Mouse (Mus musculus): ENCODE measurements around the gene Usp5.

Usp5 gene

DNA sequence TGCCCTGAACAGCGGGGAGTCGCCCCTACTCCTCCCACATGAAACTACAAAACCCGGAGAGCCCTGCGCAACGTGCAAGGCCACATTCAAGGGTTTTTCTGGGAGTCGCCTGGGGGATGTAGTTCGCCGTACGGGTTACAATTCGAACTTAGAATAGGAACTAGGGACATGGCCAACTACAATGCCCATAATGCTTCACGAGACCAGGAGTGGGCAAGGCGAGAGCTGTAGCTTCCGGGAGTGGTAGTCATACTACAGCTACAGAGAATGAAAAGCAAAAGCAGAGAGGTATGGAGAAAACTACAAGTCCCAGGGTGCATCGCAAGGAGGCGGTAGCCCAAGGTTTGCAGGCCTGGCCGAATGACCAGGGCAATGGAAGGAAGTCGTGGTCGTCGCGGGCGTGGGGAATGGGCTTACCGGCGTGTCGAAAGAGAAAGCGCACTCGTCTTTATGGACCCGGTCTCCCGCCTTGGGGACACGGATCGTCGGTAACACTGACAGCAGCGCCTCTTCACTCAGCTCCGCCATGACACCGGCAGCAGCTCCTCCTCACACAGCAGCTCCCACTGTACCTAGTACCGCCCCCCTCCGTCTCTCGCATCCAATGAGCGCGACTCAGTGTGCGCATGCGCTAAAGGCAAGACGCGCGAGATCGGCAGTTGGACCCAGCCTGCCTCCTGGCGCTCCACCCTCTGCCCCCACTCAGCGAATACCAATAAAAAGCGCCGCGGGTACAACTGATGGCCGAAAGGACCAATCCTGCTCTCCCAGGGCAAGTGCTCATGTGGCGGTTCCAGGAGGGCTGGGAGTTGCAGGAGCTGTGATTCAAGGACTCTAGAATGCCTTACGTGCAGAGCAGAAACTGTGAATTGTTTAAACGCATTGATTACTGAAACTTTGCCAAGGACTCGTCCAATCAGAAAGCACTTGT, at the start of gene Usp5, which contains the start of gene Cdca3:
Usp5 (minus strand) TSS at position 617 of the 931 bp plus-strand sequence.
Cdca3 (plus strand) TSS at position 680 of the 931 bp plus-strand sequence.
- DNase-seq (ENCODE audit: extremely low read depth, low read depth) = peak; percentile 99

DNA sequence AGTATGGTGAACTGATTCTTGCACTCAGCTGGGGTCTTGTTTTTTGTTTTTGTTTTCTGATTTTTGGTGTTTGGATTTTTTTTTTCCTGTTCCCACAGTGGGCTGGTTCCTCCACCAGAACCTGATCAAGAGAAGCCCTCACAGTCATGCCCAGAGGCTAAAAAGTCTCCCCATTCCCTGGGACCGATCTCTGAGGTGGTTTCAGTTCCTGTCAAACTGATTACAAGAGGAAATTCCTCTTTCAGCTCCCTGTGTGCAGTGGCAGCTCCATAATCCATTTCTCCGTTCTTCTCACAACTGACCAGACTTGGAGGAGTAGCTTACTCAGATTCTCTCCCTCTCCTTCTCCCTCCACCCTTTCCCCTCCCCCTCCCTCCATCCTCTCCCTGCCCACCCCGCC, 45.1 kb upstream of the Usp5 start:
- no peak for DNase-seq (ENCODE audit: extremely low read depth, low read depth)

DNA sequence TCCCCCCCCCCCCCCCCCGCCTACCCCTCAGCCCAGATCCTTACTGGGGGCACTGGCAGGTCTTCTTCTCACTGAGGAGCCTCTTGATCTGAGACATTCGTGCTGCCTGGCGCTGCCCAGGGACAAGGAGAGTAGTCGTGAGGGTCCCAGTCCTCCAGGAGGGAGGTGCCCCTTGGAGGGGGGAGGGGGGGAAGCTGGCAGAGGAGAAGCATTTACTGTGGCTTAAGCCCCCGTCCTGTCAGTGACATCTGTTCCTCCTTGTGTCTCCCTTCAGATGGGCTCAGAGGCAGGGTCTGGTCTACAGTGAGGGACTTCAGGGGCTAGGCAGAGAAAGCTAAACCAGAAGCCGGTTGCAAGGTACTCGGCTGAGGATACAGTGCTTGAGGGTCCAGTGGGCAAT, 37.3 kb upstream of the Usp5 start:
- DNase-seq (ENCODE audit: extremely low read depth, low read depth) = no peak

DNA sequence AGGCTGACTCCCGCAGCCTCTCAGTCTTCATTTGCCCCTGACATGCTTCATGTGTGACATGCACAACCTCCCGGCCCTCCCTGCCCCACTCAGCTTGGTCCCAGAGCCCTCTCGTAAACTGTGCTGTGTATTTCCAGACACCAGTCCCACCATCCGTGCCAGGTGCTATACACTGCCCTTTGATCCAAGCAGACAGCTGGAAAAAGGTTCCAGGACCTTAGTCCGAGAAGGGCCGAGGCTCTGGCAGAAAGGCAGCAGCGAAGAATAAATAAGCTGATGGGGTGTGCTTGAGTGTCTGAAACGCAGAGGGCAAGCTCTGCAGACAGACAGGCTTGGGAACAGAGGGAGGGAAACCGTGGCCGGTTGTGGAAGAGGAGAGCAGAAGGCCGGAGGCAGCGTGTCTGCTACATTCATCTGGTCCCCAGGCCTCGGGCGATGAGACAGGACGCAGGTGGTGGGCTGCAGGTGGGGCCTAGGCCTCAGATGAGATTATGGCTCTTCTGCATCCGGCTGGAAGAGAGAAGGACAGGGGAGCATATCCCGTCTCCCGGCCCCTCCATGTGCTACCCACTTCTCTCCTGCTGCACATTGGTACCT, 36.6 kb upstream of the Usp5 start:
- DNase-seq (ENCODE audit: extremely low read depth, low read depth) = no peak

DNA sequence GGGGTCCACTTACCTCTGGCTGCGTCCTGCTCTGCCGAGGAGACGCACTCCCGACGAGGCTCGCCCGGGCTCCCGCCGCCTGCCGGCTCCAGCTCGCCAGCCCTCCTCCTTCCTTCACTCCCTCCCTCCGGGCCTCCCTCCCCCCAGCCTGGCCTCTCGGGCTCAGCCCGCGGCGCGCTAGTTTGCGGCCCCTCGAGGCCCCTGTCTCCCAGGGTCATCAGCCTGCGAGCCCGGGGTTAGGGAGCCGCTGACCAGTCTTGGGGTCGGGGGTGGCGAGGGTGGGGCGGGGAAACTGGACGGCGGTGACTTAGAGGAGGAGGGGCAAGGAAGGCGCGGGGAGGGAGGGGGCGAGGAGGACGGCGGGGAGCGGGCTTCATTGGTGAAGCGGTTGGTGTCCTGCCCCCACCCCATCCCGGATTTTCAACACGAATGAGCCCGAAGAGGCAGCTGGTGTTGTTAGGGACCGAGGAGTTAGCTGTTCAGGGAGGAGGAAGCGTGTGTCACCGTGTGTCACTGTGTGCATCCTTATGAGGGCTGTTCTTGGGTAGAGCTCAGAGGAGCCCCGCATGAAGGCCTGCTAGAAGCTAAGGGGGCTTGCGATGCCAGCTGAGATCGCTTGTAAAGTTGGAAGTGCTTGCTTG, 34.5 kb upstream of the Usp5 start, which contains the start of gene Gpr162:
Gpr162 (minus strand) TSS at position 326 of the 641 bp plus-strand sequence.
- DNase-seq (ENCODE audit: extremely low read depth, low read depth) = no peak

DNA sequence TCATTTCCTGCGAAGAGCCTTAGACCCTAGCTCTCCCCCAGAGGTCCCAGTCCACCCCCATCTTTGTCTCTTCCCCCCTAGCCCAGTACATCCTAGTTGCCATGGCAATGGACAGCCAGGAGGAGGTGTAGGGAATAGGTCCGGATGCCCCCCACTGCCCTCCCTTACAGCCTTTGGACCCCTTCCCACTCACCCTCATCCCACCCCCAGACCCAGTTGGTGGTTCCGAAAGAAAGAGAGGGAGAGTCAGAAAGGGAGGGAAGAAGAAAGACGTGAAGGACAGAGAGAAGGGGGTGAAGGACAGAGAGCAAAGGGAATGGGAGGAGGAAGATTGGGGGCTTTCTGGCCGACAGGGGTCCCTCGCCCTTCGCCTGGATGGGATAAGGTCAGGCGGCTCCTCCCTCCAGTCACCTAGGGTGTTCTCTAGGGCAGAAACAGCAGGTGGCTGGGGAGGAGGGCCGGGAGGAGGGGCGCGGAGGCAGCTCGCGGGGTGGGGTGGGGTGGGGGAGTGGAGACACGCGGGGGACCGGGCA, 33.9 kb upstream of the Usp5 start:
- DNase-seq (ENCODE audit: extremely low read depth, low read depth) = no peak

DNA sequence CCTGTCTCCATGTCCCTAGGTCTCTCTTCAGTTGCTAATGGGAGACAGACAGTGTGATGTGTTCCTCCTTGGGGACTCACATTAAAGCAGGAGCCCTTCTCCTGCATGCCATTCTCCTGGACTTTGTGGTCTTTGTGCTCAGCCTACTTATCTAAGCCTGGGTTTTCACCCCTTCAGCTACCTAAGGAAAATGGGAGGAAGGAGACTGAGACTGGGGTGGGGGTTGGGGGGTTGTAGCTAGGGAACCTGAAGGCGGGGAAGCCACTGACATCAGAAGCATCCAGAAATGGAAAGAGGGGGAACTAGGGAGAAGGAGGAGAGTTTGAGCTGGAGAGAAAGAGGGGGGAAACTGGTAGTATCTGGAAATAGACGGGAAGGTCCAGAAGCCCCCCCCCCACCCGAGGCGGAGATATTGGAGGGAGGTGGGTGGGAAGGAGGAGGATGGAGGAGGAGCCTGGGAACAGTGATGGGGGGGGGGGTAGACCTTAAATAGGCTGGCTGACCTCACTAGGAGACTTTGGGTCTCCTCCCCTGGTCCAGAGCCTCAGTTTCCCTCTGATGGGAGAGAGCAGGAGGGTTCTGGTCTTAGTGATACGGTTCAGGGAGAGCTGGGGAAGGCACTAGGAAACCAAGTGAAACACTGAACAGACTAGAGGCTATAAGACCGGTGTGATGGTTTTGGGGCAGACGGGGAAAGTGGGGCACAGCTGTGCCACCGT, 33.3 kb upstream of the Usp5 start:
- no peak for DNase-seq (ENCODE audit: extremely low read depth, low read depth)

DNA sequence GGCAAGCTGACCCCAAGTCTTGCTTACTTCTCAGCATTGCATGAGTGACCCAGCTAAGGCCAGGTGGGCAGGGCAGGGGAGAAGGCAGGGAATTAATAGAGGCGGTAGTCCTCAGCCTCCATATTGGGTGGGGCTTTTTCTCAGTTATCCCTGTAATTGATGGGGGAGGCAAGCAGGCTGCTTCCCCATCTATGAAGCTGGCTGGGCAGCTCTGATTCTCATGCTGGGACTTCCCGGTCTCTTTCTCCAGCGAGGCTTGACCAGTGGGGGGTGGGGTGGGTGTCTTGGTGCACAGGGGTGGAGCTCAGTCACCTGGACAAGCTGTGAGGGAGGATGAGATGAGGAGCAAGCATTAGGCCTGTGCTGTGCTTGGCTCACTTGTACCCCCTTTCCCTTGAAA, 32.5 kb upstream of the Usp5 start:
- no peak for DNase-seq (ENCODE audit: extremely low read depth, low read depth)

DNA sequence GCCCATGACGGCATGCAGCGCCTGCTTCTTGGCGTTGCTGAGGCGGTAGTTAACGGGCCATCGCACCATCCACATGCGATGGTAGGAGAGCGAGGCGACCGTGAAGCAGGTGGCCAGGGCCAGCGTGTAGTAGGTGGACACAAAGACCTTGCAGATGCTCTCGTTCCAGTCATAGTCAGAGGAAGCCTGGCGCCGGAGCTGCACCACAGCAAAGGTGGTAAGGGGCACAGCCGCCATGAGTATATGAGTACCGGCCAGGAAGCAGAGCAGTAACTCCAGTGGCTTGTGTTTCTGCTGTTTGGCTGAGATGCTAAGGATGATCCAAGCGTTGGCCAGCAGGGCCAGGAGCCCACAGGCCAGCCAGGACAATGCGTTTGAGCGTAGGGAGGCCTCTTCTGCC, 32.0 kb upstream of the Usp5 start:
- no peak for DNase-seq (ENCODE audit: extremely low read depth, low read depth)

DNA sequence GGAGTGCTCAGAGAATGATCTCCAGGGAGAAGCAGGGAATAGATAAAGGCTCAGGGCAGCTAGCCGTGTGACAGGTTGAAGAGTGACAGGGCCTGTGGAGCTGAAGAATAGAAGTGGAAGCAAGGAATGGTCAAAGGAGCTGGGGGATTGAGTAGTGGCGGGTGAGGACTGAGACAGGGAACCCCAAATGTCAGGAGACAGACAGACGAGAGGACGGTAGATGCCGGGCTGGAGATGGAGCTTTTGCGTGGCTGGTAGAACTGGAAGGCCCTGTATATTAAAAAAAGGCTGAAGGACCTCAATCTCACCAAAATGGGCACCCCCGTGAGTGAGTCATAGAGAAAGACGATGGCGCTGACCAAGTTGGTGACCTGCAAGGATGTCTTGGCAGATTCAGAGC, 31.2 kb upstream of the Usp5 start:
- DNase-seq (ENCODE audit: extremely low read depth, low read depth) = no peak

DNA sequence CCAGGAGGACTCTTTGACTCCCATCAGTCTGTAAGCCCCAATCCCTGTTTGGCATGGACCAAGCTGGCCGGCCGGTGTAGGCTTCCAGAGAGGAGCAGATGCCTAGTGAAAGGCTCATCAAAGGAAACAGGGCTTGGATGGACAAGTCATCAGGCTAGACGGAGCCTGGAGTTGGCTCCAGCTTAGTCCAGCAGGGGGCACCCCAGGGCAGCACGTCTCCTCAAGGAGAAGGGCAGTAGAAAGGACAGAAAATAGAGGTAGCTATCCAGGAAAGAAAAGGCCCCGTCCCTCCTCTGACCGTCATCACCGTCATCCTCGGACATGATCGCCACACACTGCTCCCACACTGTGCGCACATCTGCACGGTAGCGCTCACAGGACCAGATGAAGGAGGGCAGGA, 30.4 kb upstream of the Usp5 start:
- no peak for DNase-seq (ENCODE audit: extremely low read depth, low read depth)

DNA sequence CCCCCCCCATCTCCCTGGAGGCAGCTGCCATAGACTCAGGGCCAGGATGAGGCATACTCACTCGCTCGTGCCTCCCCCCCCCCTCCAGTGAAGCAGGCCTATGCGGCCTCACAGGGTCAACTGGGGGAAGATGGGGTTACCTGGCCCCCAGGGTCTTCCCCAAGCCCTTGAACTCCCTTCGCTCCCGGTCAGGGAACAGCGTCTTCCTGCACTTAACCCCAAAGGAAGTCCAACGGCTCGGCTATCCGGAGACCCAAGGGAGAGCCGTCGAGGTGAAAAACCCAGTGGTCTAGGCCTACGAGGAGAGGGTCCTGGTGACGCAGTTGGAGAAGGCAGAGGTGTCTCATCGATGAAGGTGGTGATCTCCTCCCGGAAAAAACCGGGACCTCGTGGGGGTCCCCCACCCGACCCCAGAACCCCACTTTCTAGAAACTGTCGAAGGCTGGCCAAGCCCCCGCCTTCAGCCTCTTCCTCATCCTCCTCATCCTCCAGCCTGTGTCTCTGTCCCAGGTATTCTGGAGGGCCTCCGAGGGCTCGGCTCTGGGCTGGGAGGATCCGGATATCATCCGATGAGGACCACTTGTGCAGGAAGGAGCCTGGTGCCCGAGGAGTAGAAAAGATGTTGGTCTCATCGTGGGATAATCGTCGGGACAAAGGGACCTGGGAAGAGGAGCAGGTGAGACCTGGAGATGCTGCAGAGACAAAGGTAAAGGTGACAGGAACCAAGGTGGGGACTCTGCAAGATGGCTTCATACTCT, 29.5 kb upstream of the Usp5 start:
- DNase-seq (ENCODE audit: extremely low read depth, low read depth) = no peak

DNA sequence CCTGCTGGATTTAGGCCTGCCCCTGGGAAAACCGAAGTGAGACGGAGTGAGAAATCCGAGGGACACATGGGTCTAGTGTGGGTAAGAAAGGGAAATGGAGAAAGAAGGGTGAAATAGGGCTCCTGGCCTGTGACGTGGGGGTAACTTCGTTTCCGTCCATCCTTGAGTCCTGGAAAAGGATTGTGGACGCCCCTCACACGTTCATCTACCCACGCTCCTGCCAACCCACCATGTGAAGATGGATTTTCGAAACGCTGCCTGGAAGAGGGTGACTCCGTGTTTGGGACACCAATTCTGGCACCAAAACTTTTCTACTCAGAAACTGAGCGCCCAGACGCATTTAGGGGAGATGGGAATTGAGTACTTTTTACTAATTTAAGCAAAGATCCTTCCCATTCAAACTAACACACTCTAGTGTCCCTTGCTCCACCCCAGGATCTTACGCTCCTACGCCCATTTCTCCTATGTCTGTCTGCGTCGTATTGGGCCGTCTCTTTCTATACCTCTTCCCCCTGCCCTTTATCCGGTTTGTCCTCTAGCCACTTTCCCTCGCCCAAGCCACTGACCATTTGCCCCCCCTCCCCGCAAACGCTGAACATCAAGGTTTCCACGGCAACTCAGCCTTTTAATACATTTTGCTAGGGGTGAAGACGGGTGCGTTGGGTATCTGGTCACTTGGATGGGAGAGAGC, 28.7 kb upstream of the Usp5 start:
- no peak for DNase-seq (ENCODE audit: extremely low read depth, low read depth)

DNA sequence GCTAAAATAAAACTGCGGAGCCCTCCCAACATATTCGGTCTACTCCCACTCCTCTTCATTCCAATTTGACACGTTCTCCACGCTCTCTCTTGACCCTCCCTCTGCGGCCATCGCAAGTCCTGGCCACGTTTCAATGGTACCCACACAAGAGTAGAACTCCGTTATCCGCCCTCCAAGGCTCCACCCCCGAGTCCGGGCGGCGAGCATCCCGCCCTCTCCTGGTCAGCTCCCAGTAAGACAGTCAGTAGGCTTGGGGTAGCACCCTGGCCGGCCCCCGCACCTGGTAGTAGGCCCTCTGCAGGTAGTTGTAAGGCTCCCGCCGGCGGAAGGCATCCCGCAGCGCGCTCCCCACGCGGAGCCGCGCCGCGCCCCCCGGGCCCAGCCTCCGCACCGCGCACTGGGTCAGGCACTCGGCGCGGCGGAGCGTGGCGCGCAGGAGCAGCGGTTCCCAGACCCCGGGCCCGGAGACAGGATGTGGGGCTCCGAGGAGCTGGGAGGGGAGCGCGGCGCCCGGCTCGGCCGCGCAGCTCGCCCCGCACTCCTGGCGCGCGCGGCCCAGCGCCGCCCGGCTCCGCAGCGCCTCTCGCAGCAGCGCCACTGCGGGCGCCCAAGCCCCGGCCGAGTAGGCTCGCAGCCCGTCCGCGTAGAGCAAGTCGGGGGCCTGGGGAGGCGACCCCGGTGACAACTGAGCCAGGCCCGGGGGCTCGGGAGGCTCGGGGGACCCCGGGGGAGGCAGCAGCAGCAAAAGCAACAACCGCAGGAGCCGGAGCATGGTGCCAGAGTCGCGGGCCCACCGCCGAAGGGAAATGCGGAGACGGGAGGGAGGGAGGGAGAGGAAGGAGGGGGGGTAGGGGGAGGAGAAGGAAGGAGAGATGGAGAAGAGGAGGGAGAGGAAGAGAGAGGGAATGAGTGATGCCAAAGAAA, 27.9 kb upstream of the Usp5 start, which contains the start of gene P3h3:
P3h3 (minus strand) TSS at position 837 of the 924 bp plus-strand sequence.
- peak; percentile 44 for DNase-seq (ENCODE audit: extremely low read depth, low read depth)

DNA sequence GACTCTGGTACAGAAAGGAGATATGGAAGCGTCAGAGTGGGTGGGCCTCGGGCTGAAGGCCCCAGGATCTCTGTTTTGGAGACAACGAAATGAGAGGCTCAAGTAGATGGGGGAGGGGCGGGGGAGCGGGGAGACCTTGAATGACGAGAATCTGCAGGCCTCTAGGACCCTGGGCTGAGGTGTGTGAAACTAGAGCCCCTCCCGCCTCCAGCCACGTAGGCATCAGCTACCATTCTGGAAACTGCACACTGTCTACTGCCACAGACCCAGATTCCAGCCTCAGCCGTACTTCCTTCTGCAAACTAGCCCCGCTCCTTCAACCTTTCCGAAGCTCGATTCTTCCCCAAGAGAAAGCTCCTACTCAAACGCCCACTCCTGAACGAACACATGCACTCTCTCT, 27.0 kb upstream of the Usp5 start:
- DNase-seq (ENCODE audit: extremely low read depth, low read depth) = no peak

DNA sequence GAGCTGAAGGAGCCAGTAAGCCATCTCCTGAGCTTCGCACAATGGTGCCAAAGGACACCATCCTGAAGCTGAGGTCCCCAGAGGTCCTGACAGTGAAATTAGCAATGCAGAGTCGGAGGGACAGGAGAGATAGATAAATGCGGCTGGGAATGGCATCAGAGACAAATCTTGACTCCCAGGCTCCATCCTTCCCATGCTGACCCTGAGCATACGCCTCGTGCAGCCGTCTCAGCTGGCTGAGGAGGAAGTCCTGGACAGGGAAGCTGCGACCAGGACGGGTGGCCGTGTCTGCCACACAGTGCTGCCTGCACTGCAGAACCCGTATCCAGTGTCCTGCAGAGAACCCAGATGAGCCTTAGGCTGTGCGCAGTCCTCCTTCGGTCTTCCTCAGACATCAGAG, 25.4 kb upstream of the Usp5 start:
- no peak for DNase-seq (ENCODE audit: extremely low read depth, low read depth)

DNA sequence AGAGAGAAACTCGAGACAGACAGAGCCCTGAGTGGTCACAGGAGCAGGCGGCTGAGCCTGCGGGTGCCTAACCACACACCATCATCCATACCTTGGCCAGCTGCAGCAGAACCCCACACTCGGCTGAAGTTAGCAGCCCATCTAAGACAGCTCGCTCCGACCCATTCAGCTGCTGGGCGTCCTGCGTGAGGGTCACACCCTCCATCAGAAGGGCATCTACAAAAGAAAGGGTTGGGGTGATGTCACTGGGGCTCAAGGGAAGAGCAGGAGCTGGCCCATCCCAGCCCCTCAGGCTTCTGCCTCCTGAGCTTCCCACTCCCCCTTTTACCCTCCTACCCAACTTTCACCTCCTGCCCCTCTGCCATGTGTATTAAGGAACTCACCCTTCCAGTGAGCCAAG, 21.3 kb upstream of the Usp5 start:
- DNase-seq (ENCODE audit: extremely low read depth, low read depth) = no peak

DNA sequence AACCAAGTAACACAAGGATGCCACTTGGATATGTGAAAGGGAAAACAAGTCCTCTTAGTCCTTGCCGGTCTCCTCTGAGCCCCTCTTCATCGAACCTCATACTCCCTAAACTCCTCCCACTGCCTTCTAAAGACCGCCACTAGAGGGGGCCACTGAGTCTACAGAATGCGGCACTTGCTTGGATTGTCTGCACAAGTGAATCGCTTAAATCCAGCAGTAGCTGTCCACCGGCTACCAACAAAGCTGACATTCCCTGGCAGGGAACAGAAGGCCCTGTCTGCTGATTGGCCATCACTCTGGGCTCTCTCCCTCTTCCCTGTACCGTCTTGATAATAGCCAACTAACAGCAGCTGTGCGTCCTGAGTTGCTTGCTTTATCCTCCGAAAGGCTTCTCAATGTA, 18.0 kb upstream of the Usp5 start:
- DNase-seq (ENCODE audit: extremely low read depth, low read depth) = peak; percentile 67

Measured in MEL-GATA-1-ER (cell line).